Mouse (Mus musculus) MEL (cell line): ENCODE data around the gene Dph7. TPM values are rescaled to one million over a fixed set of nuclear protein-coding genes. Genes with fewer than 3 reads are reported as not detected.
A peak's percentile ranks its signal among the peaks of the same experiment; 100 is the strongest.
"Not testable (repeated sequence)": the region's sequence is repeated elsewhere in the genome, so short reads cannot be mapped to it uniquely, and the experiment has no call there.

Experiments used
- DNase-seq: peaks from one replicate; pipeline ENCODE4 v3.0.0; 2011; ENCODE audit warnings: low read depth, low spot score
- H3K27ac ChIP-seq: 2 replicates; pipeline ENCODE4 v1.5.1; 2012; ENCODE audit warnings: low read depth, mild to moderate bottlenecking, control low read depth, low read length, moderate library complexity; ENCODE audit not compliant: control insufficient read depth
- H3K27me3 ChIP-seq, 2 experiments: fragments of 150-350 bp in 1 of 2; sonication (generic) in 1 of 2; 2 replicates each; pipeline ENCODE4 v1.6.1; 2012; ENCODE audit warnings: low read length in 2 of 2, mild to moderate bottlenecking in 2 of 2, improper control_type of control experiment in 1 of 2, moderate library complexity in 1 of 2; ENCODE audit not compliant: insufficient read depth in 2 of 2, control insufficient read depth in 1 of 2
- H3K36me3 ChIP-seq, 2 experiments: 2 replicates each; pipeline ENCODE4 v1.6.1; 2012 to 2014; ENCODE audit warnings: low read length in 2 of 2, improper control_type of control experiment in 1 of 2, inconsistent platforms in 1 of 2, mild to moderate bottlenecking in 1 of 2; ENCODE audit not compliant: insufficient read depth in 2 of 2, control insufficient read depth in 1 of 2
- H3K4me1 ChIP-seq, 2 experiments: fragments of 150-350 bp in 1 of 2; sonication (generic) in 1 of 2; 2 replicates each; pipeline ENCODE4 v1.6.1; 2012; ENCODE audit warnings: low read length in 2 of 2, improper control_type of control experiment in 1 of 2, mild to moderate bottlenecking in 1 of 2; ENCODE audit not compliant: insufficient read depth in 2 of 2, control insufficient read depth in 1 of 2
- H3K4me3 ChIP-seq, 2 experiments: fragments of 150-350 bp in 1 of 2; sonication (generic) in 1 of 2; 2 replicates each; pipeline ENCODE4 v1.5.1; 2012; ENCODE audit warnings: low read depth in 2 of 2, low read length in 2 of 2, mild to moderate bottlenecking in 2 of 2, moderate library complexity in 2 of 2, control low read depth in 1 of 2, improper control_type of control experiment in 1 of 2; ENCODE audit not compliant: control insufficient read depth in 1 of 2, insufficient read depth in 1 of 2
- H3K79me2 ChIP-seq: 2 replicates; pipeline ENCODE4 v1.6.1; 2012; ENCODE audit warnings: mild to moderate bottlenecking, low read length, moderate library complexity; ENCODE audit not compliant: control insufficient read depth, poor library complexity, insufficient read depth
- H3K9ac ChIP-seq: 2 replicates; pipeline ENCODE4 v1.6.1; 2012; ENCODE audit warnings: low read depth, mild to moderate bottlenecking, control low read depth, low read length, moderate library complexity; ENCODE audit not compliant: control insufficient read depth, poor library complexity, severe bottlenecking
- H3K9me3 ChIP-seq: fragments of 150-350 bp; sonication (generic); replicated peaks from 2 replicates; pipeline ENCODE4 v1.6.1; 2012; ENCODE audit warnings: mild to moderate bottlenecking, low read length, improper control_type of control experiment, moderate library complexity; ENCODE audit not compliant: insufficient read depth
- BHLHE40 ChIP-seq: IDR thresholded peaks from 2 replicates; pipeline ENCODE4 v1.6.1; 2012; ENCODE audit warnings: low read depth, mild to moderate bottlenecking, inconsistent platforms, low read length, improper control_type of control experiment, borderline replicate concordance
- CHD1 ChIP-seq: IDR thresholded peaks from 2 replicates; pipeline ENCODE4 v1.6.1; 2012; ENCODE audit warnings: low read depth, mild to moderate bottlenecking, inconsistent platforms, low read length, improper control_type of control experiment
- CTCF ChIP-seq, 3 experiments: IDR thresholded peaks in 2 of 3; conservative IDR thresholded peaks in 1 of 3; 2 replicates each; pipeline ENCODE4 v1.5.1; 2011 to 2012; ENCODE audit warnings: low read length in 3 of 3, low read depth in 2 of 3, mild to moderate bottlenecking in 2 of 3, improper control_type of control experiment in 1 of 3, inconsistent platforms in 1 of 3, mixed read lengths in 1 of 3, moderate library complexity in 1 of 3; ENCODE audit not compliant: control insufficient read depth in 1 of 3, insufficient read depth in 1 of 3, poor library complexity in 1 of 3, severe bottlenecking in 1 of 3
- E2F4 ChIP-seq: IDR thresholded peaks from 2 replicates; pipeline ENCODE4 v1.6.1; 2011; ENCODE audit warnings: low read depth, low read length, improper control_type of control experiment, borderline replicate concordance
- ELF1 ChIP-seq: IDR thresholded peaks from 2 replicates; pipeline ENCODE4 v1.6.1; 2014; ENCODE audit warnings: low read depth, mild to moderate bottlenecking, inconsistent platforms, low read length, improper control_type of control experiment, moderate library complexity
- ETS1 ChIP-seq: IDR thresholded peaks from 2 replicates; pipeline ENCODE4 v1.6.1; 2012; ENCODE audit warnings: low read depth, mild to moderate bottlenecking, inconsistent platforms, low read length, improper control_type of control experiment, moderate library complexity
- GATA1 ChIP-seq: IDR thresholded peaks from 2 replicates; pipeline ENCODE4 v1.6.1; 2011; ENCODE audit warnings: low read depth, low read length, improper control_type of control experiment
- HCFC1 ChIP-seq: IDR thresholded peaks from 2 replicates; pipeline ENCODE4 v1.6.1; 2012; ENCODE audit warnings: low read depth, mild to moderate bottlenecking, inconsistent platforms, low read length, improper control_type of control experiment, moderate library complexity
- JUND ChIP-seq: IDR thresholded peaks from 2 replicates; pipeline ENCODE4 v1.6.1; 2011; ENCODE audit warnings: low read depth, mild to moderate bottlenecking, improper control_type of control experiment, low read length
- MAFK ChIP-seq: IDR thresholded peaks from 2 replicates; pipeline ENCODE4 v1.6.1; 2011; ENCODE audit warnings: low read depth, mild to moderate bottlenecking, low read length, improper control_type of control experiment, borderline replicate concordance
- MAZ ChIP-seq: IDR thresholded peaks from 2 replicates; pipeline ENCODE4 v1.6.1; 2012; ENCODE audit warnings: low read depth, mild to moderate bottlenecking, inconsistent platforms, low read length, improper control_type of control experiment
- MEF2A ChIP-seq: IDR thresholded peaks from 2 replicates; pipeline ENCODE4 v1.6.1; 2014; ENCODE audit warnings: low read depth, mild to moderate bottlenecking, inconsistent platforms, low read length, improper control_type of control experiment; ENCODE audit not compliant: poor library complexity, insufficient replicate concordance, severe bottlenecking; ENCODE audit errors: extremely low read depth
- MYC ChIP-seq: IDR thresholded peaks from 2 replicates; pipeline ENCODE4 v1.6.1; 2011; ENCODE audit warnings: low read depth, mild to moderate bottlenecking, low read length, improper control_type of control experiment, moderate library complexity
- NRF1 ChIP-seq: IDR thresholded peaks from 2 replicates; pipeline ENCODE4 v1.6.1; 2014; ENCODE audit warnings: low read depth, mild to moderate bottlenecking, inconsistent platforms, low read length, improper control_type of control experiment, moderate library complexity; ENCODE audit not compliant: poor library complexity, insufficient read depth, severe bottlenecking
- POLR2AphosphoS2 ChIP-seq: IDR thresholded peaks from 2 replicates; pipeline ENCODE4 v1.6.1; 2011; ENCODE audit warnings: low read length, improper control_type of control experiment
- POLR2AphosphoS5 ChIP-seq: IDR thresholded peaks from 2 replicates; pipeline ENCODE4 v1.6.1; 2012; ENCODE audit warnings: low read depth, borderline replicate concordance, mild to moderate bottlenecking, inconsistent platforms, low read length, moderate library complexity, mixed read lengths
- RAD21 ChIP-seq: IDR thresholded peaks from 2 replicates; pipeline ENCODE4 v1.6.1; 2011; ENCODE audit warnings: mild to moderate bottlenecking, low read depth, low read length, improper control_type of control experiment
- RCOR1 ChIP-seq: IDR thresholded peaks from 2 replicates; pipeline ENCODE4 v1.6.1; 2012; ENCODE audit warnings: low read depth, mild to moderate bottlenecking, inconsistent platforms, low read length, improper control_type of control experiment
- SIN3A ChIP-seq: IDR thresholded peaks from 2 replicates; pipeline ENCODE4 v1.6.1; 2012; ENCODE audit warnings: low read length, improper control_type of control experiment, inconsistent platforms
- SMC3 ChIP-seq: IDR thresholded peaks from 2 replicates; pipeline ENCODE4 v1.6.1; 2011; ENCODE audit warnings: low read depth, low read length, improper control_type of control experiment
- TAL1 ChIP-seq: IDR thresholded peaks from 2 replicates; pipeline ENCODE4 v1.6.1; 2012; ENCODE audit warnings: mild to moderate bottlenecking, inconsistent platforms, low read length, moderate library complexity, mixed read lengths
- TBP ChIP-seq: IDR thresholded peaks from 2 replicates; pipeline ENCODE4 v1.8.0; 2011; ENCODE audit warnings: low read depth, low read length, improper control_type of control experiment
- TCF12 ChIP-seq: IDR thresholded peaks from 2 replicates; pipeline ENCODE4 v1.6.1; 2014; ENCODE audit warnings: low read depth, mild to moderate bottlenecking, inconsistent platforms, low read length, improper control_type of control experiment, moderate library complexity
- UBTF ChIP-seq: IDR thresholded peaks from 2 replicates; pipeline ENCODE4 v1.6.1; 2012; ENCODE audit warnings: low read depth, mild to moderate bottlenecking, inconsistent platforms, low read length, improper control_type of control experiment, moderate library complexity, borderline replicate concordance; ENCODE audit not compliant: insufficient read depth
- USF1 ChIP-seq: IDR thresholded peaks from 2 replicates; pipeline ENCODE4 v1.6.1; 2014; ENCODE audit warnings: low read depth, mild to moderate bottlenecking, inconsistent platforms, low read length, improper control_type of control experiment, moderate library complexity
- ZC3H11A ChIP-seq: IDR thresholded peaks from 2 replicates; pipeline ENCODE4 v1.6.1; 2012; ENCODE audit warnings: low read depth, mild to moderate bottlenecking, inconsistent platforms, low read length, improper control_type of control experiment
- ZMIZ1 ChIP-seq: IDR thresholded peaks from 2 replicates; pipeline ENCODE4 v1.6.1; 2012; ENCODE audit warnings: low read depth, mild to moderate bottlenecking, inconsistent platforms, low read length, improper control_type of control experiment, moderate library complexity
- ZNF384 ChIP-seq: IDR thresholded peaks from 2 replicates; pipeline ENCODE4 v1.6.1; 2012; ENCODE audit warnings: low read depth, mild to moderate bottlenecking, inconsistent platforms, low read length, improper control_type of control experiment
- polyA plus RNA-seq, 2 experiments: library from polyadenylated mRNA; stranded (reverse) in 1 of 2; unstranded in 1 of 2; fragments of >175 nt in 1 of 2; fragments of >200 nt in 1 of 2; gene quantifications; 2 replicates each; pipeline versions ENCODE4 v1.2.1 to v1.2.4; 2012; ENCODE audit warnings: low replicate concordance in 2 of 2, low read depth in 1 of 2; ENCODE audit not compliant: insufficient read length in 2 of 2, insufficient read depth in 1 of 2, missing spikeins in 1 of 2
- total RNA-seq: library from RNA; depleted of rRNA; stranded (reverse); fragments of 300-350 nt; gene quantifications from 2 replicates; pipeline ENCODE4 v1.2.3, GENCODE M21; 2012

The Dph7 gene
- total and polyA plus RNA-seq, 3 experiments, result 17.6 to 19.7 TPM; not detected in 1

GRCm38 (mm10) chr2:24944304-24944703, 17.9 kb upstream of the Dph7 start:
- H3K27me3 ChIP-seq, H3K36me3 ChIP-seq, H3K4me3 ChIP-seq, H3K4me1 ChIP-seq, H3K9ac ChIP-seq, H3K27ac ChIP-seq, H3K79me2 ChIP-seq, H3K9me3 ChIP-seq: not testable (repeated sequence)
- peak; percentile 31; the same call in 1 of the 2 replicates for TF ChIP-seq ZC3H11A
- TF ChIP-seq SMC3, result peak; percentile 51
- TF ChIP-seq CTCF (IDR thresholded peaks at IDR 0.05 in 2 of 3, conservative IDR thresholded peaks at IDR 0.05 in 1 of 3; ENCODE audit: control insufficient read depth in 1 of 3, insufficient read depth in 1 of 3, low read depth in 2 of 3, low read length in 3 of 3, poor library complexity in 1 of 3, severe bottlenecking in 1 of 3), result peak; percentile 26 to 59 (median 36); a peak in 4 of 6 replicates
- peak; percentile 60 for TF ChIP-seq RAD21
- DNase-seq, result peak; percentile 67

DNA sequence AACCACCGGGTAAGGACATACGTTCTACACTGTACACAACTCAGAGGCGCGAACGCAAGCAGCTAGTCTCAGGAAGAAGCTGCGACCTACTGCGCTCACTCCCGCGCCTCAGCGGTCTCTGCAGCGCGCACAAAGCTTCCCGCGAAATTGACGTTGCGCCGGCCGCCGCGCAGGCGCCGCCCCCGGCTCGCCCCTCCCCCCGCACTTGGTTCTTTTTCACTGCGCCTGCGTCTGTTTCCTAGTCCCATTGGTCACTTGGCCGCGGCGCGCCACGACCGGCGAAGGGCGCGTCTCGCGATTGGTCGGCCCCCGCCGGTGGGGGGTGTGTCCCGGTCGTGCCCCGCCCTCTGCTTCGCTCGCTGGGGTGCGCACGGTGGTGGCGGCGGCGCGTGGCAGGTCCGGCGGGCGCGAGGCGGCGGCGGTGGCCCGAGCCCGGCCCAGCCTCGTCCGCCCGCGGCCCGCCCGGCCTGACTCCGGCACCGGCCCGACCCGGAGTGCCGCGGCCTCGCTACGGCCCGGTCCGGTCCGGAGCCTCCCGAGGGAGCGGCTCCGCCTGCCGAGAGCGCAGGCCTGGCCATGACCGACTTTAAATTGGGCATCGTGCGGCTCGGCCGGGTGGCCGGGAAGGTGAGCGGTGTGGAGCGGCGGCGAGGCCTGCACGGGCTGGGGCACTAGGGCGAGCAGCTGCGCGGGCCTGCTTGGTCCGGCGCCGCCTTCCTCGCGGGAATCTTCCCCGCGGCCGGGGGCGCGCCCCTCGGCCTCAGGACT, 12.6 kb upstream of the Dph7 start, which contains the start of gene Zmynd19:
Gene Zmynd19 (plus strand): TSS at position 372 of the 768 bp plus-strand sequence.
- Histone ChIP-seq H3K4me3 (peak within 1 kb of the TSS; percentile 76 to 95), H3K9ac (peak within 1 kb of the TSS; percentile 89), H3K9me3 (no peaks in the 10 kb centered on the region), H3K79me2 (peaks cover 27% of the 10 kb centered on the region), H3K27me3 (no peaks in the 10 kb centered on the region), H3K4me1 (peaks cover 14 to 25% of the 10 kb centered on the region in 2 experiments), H3K27ac (peak within 1 kb of the TSS; percentile 58), H3K36me3 (peaks cover 9 to 25% of the 10 kb centered on the region in 2 experiments)
- peak; percentile 97 for DNase-seq
- TF ChIP-seq ZMIZ1 (no peak), UBTF (0 out of 2 replicates have a peak, but pooled peaks have one; percentile 14), ETS1 (no peak; the same call in 1 of the 2 replicates), TBP (peak; percentile 71), MEF2A (no peak), USF1 (no peak), TAL1 (no peak), SMC3 (no peak), ZNF384 (no peak), TCF12 (no peak), ELF1 (no peak; the same call in 1 of the 2 replicates), HCFC1 (peak; percentile 80), CTCF (IDR thresholded peaks at IDR 0.05 in 2 of 3, conservative IDR thresholded peaks at IDR 0.05 in 1 of 3; ENCODE audit: control insufficient read depth in 1 of 3, insufficient read depth in 1 of 3, low read depth in 2 of 3, low read length in 3 of 3, poor library complexity in 1 of 3, severe bottlenecking in 1 of 3) (no peak), POLR2AphosphoS2 (peak; percentile 27; the same call in 1 of the 2 replicates), SIN3A (peak; percentile 93), RAD21 (no peak), E2F4 (peak; percentile 90; the same call in 1 of the 2 replicates), NRF1 (peak; percentile 100), MAFK (no peak), RCOR1 (no peak), JUND (no peak), MAZ (no peak), CHD1 (no peak), ZC3H11A (no peak), BHLHE40 (peak; percentile 71), POLR2AphosphoS5 (no peak), GATA1 (no peak), MYC (no peak; the same call in 1 of the 2 replicates)
